Mouse (Mus musculus) heart, adult 2 months (tissue): ENCODE data around the gene Ctdspl.

Source experiments
- EP300 ChIP-seq: fragments of 200-500 bp; IDR thresholded peaks from 2 replicates; pipeline ENCODE4 v1.6.1; 2011; ENCODE audit warnings: low read depth, low read length, control low read depth; ENCODE audit not compliant: insufficient read depth
- POLR2A ChIP-seq: fragments of 200-500 bp; IDR thresholded peaks from 2 replicates; pipeline ENCODE4 v1.6.1; 2011; ENCODE audit warnings: mild to moderate bottlenecking, low read depth, low read length, control low read depth; ENCODE audit not compliant: insufficient read depth

GRCm38 (mm10) chr9:119073184-119073895, 147.1 kb downstream of the Ctdspl start:
- no peak for TF ChIP-seq POLR2A
- no peak for TF ChIP-seq EP300
